Mouse (Mus musculus): ENCODE data around the gene Baz2b.

Gene Baz2b

DNA sequence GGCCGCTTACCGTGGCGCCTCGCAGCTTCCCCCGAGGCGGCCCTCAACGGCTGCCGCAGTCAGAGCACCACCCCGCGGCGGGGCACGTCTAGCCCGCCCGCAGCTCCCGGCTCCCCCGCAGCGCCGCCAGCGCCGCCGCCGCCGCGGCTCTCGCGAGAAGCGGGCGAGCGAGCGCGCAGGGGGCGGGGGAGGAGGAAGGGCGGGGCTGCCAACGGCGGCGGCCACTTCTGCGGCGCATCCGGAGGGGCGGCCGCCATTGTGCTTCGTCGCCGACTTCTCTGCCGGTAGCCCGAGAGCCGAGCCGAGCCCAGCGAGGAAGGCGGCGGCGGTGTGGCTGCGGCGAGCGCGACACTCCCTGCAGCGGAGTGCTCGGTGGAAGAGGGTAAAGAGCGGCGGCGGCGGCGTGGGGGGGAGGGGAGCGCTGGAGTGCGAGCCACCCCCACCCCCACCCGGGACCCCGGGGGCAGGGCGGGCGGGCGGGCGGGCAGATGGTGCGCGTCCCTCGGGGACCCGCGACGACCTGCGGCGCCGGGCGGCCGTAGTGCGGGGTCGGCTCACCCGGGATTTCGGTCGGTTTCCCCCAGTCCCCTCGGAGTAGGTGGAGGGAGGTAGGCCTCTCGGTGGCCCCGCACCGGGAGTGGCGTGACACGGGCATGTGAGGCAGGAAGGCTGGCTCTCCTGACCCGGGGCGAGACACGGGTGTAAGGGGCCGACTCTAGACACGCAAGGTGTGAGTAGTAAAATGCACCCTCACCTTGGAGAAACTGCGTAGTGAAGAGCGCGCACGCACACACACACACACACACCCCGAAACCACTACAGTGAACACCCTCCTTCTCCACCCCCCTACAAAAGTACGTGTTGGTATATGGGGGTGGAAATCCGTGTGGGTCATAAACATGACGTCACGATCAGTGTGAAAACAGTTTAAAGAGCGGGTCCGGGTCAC is at the start of gene Baz2b, which contains the start of gene March7:
Gene Baz2b (minus strand): TSS at position 137 of the 949 bp plus-strand sequence.
Gene March7 (plus strand): TSS at position 185 of the 949 bp plus-strand sequence.
- DNase-seq (ENCODE audit: low spot score): peak; percentile 96

DNA sequence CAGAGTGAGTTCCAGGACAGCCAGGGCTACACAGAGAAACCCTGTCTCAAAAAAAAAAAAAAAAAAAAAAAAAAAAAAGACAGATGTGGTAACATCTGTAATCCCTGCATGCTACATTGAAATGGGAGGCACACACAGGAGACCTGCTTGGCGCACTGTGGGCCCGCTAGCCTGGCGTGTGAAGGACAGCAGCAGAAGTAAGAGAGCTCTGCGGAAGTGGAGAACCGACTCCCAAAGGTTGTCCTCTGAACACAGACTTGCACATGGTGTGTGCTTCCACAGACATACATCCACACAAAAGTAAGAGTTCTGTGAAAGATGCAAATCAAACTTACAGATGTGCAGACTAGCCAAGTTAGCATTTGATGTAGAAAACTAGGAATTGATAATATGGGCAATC is 49.5 kb upstream of the Baz2b start:
- DNase-seq (ENCODE audit: low spot score): no peak

DNA sequence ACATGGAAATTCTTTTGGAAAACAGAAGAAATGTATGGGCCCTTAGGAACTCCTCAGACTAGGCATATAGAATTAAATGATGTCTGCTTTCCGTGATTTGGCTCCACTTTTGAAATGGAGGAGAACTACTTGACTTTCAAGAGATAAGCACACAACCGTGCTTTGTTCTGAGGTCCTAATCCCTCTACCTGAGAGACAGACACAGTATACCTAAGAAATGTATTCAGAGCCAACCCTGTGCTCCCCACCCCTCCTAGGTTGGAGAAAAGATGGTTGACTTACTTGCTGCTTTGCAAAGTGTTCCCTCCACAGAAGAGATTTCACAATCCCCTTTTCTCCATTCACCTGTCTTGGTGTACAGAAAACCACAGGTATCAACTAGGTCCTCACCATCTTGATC is 47.1 kb upstream of the Baz2b start:
- DNase-seq (ENCODE audit: low spot score): no peak

DNA sequence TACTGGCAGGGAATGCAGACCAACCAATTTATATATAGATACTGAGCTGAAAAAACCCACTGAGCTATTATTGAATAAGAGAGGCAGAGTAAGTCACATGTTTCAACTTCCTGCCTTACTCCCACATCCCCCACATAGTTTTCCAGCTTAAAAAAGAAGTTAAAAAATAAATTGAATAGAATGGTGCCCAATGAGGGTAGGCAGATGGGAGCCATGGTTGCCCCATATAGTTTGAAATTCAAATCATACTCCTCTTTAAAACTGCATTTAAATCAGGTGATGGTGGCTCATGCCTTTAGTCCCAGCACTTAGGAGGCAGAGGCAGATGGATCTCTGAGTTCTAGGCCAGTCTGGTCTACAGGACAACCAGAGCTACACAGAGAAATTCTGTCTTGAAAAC is 43.9 kb upstream of the Baz2b start:
- no peak for DNase-seq (ENCODE audit: low spot score)

DNA sequence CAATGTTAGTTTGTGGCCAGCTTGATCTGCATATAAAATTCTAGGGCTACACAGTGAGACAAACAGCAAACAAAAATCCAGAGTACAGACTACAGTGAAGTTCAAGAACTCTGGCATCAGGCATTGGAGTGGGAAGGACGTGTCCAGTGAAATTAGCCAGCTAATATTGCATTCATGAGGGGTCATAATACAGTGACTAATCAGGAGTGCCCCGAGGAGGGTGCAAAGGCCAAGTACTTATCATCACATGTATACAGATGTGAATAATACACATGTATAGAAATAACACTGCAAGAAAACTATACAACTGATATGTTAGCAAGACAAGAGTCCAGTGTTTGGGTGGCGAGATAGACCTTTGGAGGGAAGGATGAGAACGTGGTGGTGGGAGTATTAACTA is 43.1 kb upstream of the Baz2b start:
- DNase-seq (ENCODE audit: low spot score): no peak

DNA sequence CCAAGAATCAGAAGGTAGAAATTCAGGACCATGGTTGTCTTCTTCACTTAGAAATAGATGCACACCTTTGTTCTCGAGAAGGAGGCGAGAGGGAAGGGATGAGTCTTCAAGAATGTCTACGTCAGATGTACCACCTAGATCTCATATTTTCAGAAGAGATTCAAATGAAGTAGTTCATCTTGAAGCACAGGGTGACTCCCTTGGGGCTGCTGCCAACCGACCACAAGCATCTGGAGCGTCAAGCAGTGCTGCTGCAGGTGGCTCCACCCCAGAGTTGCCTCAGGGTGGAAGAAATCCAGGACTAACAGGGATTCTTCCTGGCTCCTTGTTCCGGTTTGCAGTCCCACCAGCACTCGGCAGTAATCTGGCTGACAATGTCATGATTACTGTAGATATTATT is 24.9 kb upstream of the Baz2b start:
- DNase-seq (ENCODE audit: low spot score): peak; percentile 47

DNA sequence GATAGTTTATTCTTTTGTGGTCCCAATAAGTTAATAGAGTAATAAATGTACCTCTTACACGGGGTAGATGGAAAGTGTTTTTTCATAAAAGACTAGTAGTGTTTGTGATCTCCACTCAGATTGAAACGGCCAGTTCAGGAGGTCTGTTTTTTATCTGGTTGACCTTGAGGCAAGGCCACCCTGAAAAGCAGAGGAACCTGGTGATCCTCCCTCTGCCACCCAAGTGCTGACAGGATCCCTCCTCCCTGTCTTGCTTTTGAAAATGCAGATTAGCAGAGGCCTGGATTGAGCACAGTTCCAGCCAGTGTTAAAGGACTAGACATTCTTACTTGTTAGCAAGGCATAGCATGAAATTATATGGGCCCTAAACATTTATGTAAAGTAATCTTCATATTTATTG is 23.5 kb upstream of the Baz2b start:
- DNase-seq (ENCODE audit: low spot score): peak; percentile 27

DNA sequence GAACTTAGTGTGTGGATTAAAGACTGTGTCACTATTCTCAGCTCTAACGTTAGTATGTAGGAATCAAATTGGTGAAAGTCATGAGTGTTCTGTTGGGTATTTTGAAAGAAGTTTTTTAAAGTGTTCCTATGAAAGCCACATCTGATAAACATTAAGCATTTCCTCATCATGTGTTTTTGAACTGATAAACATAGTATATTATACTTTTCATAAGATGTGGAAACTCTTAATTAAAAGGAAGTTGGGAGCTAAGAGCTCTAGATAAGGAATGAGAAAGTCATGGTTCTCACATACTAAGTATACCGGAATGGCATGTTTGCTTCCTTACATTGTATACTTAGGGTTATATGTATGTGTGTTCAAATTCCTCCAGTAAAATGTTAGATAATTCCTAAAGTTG is 20.7 kb upstream of the Baz2b start:
- DNase-seq (ENCODE audit: low spot score): no peak

DNA sequence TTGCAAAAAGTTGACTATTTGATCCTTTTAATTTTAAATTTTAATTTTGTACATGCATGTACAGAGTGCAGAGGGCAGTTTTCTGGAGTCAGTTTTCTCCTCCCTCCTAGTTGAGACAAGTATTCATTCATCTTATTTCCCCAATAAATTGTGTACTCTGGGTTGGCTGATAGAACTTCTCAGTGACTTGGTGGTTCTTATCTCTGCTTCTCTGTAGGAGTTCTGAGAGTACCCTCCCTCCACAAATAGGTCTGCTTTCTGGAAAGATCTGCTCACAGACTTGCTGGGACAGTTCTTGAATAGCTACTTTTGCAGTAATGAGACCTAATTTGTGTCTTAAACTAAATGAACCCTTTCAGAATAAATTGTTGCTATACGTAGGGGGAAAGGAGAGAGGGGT is 18.8 kb upstream of the Baz2b start:
- DNase-seq (ENCODE audit: low spot score): no peak

DNA sequence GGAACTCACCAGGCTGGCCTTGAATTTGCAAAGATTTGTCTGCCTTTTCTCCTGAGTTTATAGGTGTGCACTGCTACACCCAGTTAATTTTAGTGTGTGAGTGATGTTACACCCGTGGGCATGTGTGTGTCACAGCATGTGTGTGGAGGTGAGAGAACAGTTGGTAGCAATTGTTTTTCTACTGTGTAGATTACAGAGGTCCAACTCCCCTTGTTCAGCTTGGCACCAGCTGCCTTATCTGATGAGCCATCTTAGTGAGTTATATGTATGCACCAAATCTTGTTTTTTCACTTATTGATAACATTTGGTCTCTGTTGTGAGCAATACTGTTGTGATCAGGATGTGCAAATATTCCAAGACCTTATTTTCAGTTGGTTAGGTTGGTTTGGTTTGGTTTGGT is 13.8 kb upstream of the Baz2b start:
- no peak for DNase-seq (ENCODE audit: low spot score)

DNA sequence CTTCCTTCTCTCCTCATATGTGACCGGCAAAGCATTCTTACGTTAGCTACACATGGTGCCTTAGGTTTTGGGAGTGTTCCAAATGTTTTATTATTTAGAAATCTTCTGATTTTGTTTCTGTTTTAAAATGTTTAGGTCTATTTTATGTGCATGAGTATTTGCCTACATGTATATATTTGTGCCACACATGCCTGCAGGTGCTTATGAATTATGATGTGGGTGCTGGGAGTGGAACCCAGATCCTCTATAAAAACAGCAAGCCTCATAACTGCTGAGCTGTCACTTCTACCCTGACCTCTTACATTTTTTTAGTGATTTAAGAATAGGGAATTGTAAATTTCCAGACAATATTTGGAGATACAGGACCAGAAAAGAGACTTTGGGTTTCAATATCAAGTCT is 12.3 kb upstream of the Baz2b start:
- DNase-seq (ENCODE audit: low spot score): no peak

DNA sequence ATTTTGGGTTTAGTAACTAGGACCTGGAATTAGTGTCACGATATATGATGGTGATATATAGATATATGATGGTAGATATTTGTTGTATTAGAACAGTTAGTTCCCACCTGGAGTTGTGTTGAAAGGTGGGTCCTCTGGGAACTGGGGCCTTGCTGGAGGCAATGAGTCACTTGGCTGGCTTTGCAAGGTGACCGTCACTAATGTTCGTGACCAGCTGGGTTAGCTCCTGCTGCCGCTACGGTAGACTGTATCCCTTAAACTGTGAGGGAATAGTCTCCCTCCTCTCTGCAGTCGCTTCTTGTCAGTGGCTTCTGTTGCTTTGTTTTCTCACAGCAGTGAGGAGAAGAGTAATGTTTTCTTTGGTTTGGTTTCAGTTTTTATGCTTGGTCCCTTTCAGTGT is 11.6 kb upstream of the Baz2b start:
- no peak for DNase-seq (ENCODE audit: low spot score)

DNA sequence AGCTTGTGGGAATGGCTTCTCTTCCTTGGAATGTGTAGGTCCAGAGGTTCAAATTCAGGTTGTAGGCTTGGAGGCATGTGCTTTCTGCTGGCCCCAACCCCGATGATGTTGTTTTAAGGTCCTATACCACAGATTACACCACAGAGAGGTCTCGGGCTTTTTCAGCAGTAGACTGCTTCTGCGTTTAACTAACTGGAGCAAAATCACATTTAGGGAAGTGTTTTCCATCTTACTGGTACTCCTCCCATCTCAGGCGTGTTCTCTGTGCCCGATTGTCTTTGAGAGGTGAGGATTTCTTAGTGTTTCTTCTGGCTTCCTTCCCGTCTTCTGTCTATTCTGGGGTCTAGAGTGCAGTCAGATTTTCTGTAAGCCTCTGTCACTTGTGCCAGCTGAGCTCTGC is 8.0 kb upstream of the Baz2b start:
- no peak for DNase-seq (ENCODE audit: low spot score)

DNA sequence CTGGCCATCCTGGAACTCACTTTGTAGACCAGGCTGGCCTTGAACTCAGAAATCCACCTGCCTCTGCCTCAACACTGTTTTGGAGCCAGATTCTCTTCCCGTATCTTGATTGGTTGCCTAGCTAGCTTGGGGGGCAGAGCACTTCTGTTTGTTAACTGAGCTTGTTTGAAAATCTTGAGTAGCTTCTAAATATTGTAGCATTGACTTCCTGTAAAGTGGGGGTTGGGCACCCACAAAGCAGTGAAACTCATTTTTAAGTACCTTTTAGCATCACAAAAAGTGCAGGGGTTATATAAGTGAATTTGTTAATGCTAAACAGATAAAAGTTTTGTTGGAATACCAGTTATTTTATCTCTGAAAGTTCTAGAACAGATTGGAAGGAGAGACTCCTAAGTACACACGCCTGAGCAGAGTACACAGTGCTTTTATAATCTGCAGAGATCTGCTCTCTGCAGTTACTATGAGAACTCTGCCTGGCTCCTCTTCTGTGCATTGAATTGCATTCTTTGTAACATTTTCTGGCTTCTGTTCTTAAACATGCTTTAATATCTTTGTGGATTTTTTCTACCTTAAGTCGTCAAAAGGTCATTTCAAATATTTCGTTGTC is 7.0 kb upstream of the Baz2b start:
- no peak for DNase-seq (ENCODE audit: low spot score)

DNA sequence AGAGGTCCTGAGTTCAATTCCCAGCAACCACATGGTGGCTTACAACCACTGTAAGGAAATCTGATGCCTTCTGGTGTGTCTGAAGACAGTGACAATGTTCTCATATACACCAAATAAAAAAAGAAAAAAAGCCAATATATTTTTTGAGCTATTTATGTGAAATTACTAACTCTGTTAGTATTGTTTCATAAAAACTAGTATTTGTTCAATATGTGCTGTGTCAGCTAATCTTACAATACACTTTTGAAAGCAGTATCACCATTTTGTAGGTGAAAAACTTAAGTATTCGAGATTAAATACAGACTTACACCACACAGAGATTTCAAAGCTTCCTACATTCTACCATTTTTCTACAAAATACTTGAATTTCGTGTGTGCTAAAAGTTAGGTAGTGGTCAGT is 5.0 kb upstream of the Baz2b start:
- no peak for DNase-seq (ENCODE audit: low spot score)

DNA sequence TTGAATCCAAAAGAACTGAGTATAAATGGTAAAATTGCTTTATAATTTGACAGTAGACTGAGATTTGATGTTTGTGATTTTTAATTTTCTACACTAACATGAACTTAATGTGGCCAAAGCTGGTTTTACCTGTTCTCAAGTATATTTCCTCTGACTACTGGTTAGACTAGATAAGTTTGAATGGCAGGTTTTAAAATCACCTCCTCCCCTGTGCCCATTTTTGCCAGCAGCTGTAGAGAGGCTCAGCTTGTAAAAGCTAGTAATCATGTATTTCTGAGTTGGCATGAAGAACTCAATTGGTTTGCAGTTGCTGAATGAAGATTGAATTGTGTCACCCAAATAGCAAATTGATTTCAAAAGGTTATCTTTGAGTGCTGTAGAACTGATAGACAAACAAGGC is 2.8 kb upstream of the Baz2b start:
- DNase-seq (ENCODE audit: low spot score): no peak

DNA sequence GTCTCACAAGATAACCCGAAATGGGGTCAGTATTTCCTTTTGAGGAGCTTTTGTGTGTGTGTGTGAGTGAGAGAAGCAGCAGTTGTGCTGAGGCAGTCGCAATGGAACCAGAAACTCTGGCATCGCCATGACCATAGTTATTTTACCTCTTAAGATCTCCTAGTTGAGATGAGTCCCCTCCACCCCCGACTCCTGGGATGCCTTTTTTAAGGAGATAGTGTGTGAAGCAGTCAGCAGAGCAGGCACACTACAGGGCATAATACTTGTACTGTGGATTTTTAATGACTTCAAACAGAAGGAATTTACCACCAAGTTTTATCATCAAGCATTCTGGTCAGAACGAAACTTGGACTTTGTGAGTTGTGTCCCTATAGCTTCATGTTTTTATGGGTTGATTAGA is 1.2 kb upstream of the Baz2b start:
- peak; percentile 21 for DNase-seq (ENCODE audit: low spot score)

DNA sequence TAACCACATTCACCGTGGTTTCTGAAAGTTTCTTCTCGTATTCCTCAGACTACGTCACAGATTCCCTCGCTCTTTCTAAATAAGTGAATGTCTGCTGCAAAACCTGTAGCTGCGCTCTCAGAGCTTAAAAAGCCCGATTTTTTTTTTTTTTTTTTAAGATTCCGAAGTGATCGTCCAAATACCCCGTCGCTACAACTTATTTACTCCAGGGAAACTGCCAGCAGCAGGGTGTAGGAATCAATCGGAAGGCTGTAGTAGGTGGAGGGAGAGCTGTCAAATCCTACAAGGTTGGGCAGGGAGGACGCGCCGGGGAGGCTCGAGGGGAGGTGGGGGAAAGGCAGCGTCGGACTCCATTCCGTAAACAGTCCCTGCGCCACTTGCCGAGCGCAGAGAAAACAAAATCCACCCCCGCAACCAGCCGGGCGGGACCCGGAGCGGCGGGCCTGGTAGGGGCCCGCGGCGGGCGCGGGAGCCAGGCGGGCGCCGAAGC is 472 bp downstream of the Baz2b start:
- DNase-seq (ENCODE audit: low spot score): peak; percentile 61

DNA sequence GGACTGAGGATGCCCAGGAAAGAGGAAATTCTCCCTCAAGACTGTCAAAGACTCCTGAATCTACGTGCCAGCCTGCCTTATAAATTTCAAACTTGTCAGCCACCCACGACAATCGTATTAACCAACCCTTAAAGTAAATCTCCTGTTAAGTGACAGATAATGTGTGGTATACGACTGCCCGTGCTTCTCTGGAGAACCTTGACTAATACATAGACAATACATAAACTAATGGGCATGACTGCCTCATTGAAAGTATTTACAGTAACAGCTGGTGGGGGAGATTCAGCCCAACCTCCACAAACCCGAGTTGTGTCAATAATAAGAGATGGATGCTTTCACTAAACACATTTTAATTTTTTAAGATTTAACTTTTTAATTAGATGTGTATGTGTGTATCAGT is 3.8 kb downstream of the Baz2b start:
- no peak for DNase-seq (ENCODE audit: low spot score)

DNA sequence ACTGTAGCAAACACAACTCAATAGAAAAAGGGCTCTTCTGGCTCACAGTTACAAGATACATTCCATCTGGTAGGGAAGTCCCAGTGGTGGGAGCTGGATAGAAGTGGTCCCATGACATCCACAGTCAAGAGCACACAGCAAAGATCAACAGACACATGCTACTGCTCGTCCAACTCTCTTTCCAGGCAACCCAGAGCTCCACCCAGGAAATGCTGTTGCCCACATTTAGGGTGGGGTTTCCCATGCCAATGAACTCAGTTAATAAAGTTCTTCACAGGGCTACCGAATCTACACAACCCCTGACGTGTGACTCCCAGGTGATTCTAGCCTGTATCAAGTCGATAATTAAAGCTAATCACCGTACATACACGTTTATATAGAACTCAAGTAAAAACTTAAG is 5.5 kb downstream of the Baz2b start:
- no peak for DNase-seq (ENCODE audit: low spot score)

DNA sequence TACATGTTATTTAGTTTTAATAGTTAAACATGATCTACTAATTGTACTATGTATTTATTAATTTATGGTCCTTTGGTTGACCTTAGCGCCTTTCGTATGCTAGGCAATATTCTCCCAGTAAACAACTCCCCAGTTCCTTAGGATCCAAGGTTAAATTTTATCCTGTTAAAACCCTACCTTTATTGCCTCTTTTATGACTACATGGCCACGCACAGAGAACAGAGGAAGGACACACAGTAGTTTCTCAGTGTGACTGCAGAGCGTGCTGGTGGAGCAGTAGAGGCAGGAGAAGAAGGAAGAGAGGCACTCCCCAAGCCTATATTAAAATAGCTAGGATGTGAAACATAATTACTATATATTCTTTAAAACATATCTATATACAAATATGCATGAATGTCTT is 5.9 kb downstream of the Baz2b start:
- no peak for DNase-seq (ENCODE audit: low spot score)

DNA sequence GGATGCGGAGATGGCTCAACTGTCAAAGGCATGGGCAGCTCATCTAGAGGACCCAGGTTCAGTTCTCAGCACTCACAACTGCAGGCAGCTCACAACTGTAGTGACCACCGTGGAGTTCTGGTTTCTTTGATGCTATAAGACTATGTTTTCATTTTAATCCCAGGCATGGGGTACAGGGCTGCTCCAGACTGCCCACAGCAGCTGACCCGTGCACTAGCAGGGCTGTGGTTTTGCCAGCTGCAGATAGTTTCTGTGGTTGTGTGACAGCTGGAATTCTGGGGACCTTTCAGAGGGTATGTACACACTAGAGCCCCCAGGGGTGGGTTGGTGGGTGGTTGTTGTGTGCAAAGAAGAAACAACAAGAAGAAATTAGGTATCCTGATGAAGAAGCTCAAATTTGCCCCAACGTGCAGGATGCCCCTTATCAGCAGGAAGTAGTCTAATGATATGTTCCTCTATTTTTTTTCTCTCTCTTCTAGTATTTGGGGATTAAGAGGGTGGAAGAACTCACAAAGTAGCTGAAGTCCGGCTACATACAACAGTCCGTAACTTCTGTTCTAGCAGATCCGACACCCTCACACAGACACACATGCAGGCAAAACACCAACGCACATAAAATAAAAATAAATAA is 6.6 kb downstream of the Baz2b start:
- DNase-seq (ENCODE audit: low spot score): no peak

DNA sequence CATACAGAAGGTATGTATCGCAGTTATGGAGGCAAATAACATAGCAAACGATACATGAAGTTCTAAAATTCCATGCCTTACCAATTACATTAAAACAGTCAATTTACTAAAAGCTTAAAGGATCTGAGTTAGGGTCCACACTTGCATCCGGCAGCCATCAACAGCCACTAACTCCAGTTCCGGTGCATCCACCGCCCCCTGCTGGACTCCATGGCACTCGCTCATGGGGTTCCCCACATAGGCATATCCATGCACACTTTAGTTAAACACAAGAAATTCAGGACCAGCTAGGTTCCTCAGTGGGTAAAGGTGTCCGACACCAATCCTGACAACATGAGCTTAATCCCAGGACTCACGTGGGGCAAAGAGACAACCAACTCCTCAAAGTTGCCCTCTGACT is 9.0 kb downstream of the Baz2b start:
- DNase-seq (ENCODE audit: low spot score): no peak
